Comparison of ENCODE assay signal across 26 mouse cellular contexts in genomic region chr6:84886551-84886950, GRCm38 (mm10).
A peak's percentile ranks its signal among the peaks of the same experiment; 100 is the strongest.
DNase-seq lines count a peak whose midpoint lies in the region; ATAC-seq and TF ChIP-seq lines count a peak whose summit lies in the region.
"Had no signal": no experiment of that assay in that cellular context is flagged by ENCODE, and none has a peak within 500 bp of the region (broad histone marks: within the 10 kb centered on the region; RNA-seq: fewer than 3 reads in every experiment).

No protein-coding gene starts in this region.

- H3K4me3 ChIP-seq in kidney, embryonic 14.5 days (ENCODE audit: low read length), result no peak overlapping the region
- no peak overlapping the region for H3K4me3 ChIP-seq in liver, adult 2 months (ENCODE audit: insufficient read depth, low read depth, low read length)
- no peak overlapping the region for H3K4me3 ChIP-seq in lung, adult 2 months (replicated peaks; ENCODE audit: extremely low read depth, low read depth, low read length)
- no peak overlapping the region for H3K4me3 ChIP-seq in intestine, postnatal 0 days (ENCODE audit: low read depth, low read length)
- H3K4me3 ChIP-seq: heart, embryonic 12.5 days; limb, embryonic 13.5 days; liver, embryonic 13.5 days; megakaryocyte, embryonic 14.5 days; midbrain, embryonic 12.5 days; myocyte; neural tube, embryonic 12.5 days had no signal

- no peaks in the 10 kb centered on the region for H3K79me2 ChIP-seq in liver, adult 2 months (ENCODE audit: control insufficient read depth, insufficient read depth, low read length)

- no peak for TF ChIP-seq CTCF in liver, adult 2 months (IDR thresholded peaks at IDR 0.05; ENCODE audit: low read depth, low read length)
- TF ChIP-seq CTCF in lung, adult 2 months (IDR thresholded peaks at IDR 0.05; ENCODE audit: insufficient read depth, low read length), result no peak
- TF ChIP-seq CTCF in intestine, postnatal 0 days (IDR thresholded peaks at IDR 0.05; ENCODE audit: low read depth), result no peak

- H3K9ac ChIP-seq in kidney, embryonic 14.5 days (ENCODE audit: low read depth, low read length), result no peak overlapping the region
- H3K9ac ChIP-seq in liver, adult 2 months (ENCODE audit: low read depth, low read length), result no peak overlapping the region
- H3K9ac ChIP-seq in intestine, postnatal 0 days (ENCODE audit: low read depth, low read length), result no peak overlapping the region
- H3K9ac ChIP-seq: heart, embryonic 12.5 days; hindbrain, embryonic 14.5 days; limb, embryonic 13.5 days; liver, embryonic 13.5 days; midbrain, embryonic 12.5 days; neural tube, embryonic 12.5 days had no signal

- H3K4me1 ChIP-seq in kidney, embryonic 14.5 days (ENCODE audit: control insufficient read depth, insufficient read depth, low read length), result 0 out of 2 replicates have a peak, but pooled peaks cover 3% of the 10 kb centered on the region
- H3K4me1 ChIP-seq in liver, adult 2 months (ENCODE audit: control insufficient read depth, insufficient read depth, low read length), result peaks cover 4% of the 10 kb centered on the region; the same call in 1 of the 2 replicates
- peaks cover 10% of the 10 kb centered on the region for H3K4me1 ChIP-seq in lung, adult 2 months (ENCODE audit: control insufficient read depth, insufficient read depth, low read length)
- 0 out of 2 replicates have a peak, but pooled peaks cover 3% of the 10 kb centered on the region for H3K4me1 ChIP-seq in intestine, postnatal 0 days (replicated peaks; ENCODE audit: control insufficient read depth, insufficient read depth, low read length)
- H3K4me1 ChIP-seq: midbrain, embryonic 12.5 days; neural tube, embryonic 12.5 days had no signal

- peak; percentile 24 for DNase-seq in kidney, adult 11 months
- peak; percentile 61 for DNase-seq in liver, adult 2 months (ENCODE audit: extremely low read depth, low read depth, low spot score)
- DNase-seq in liver, result no peak
- DNase-seq in lung, postnatal 36 days, result peak; percentile 23
- no peak for DNase-seq in lung, adult 2 months
- DNase-seq: cerebellum, adult 18-20 months; cerebellum, postnatal 10 days; gastrocnemius, postnatal 36 days; liver, embryonic 13.5 days; lung, adult 18-20 months; right cerebral cortex, adult 18-20 months; spleen, adult 18-20 months; thymus, adult 2 months; thymus, postnatal 4 days had no signal

- TF ChIP-seq POLR2A in liver, adult 2 months (IDR thresholded peaks at IDR 0.05; ENCODE audit: extremely low read depth, insufficient read depth, low read length), result no peak
- no peak for TF ChIP-seq POLR2A in lung, adult 2 months (IDR thresholded peaks at IDR 0.05; ENCODE audit: borderline replicate concordance, extremely low read depth, low read depth, low read length)

- no peaks in the 10 kb centered on the region for H3K27me3 ChIP-seq in kidney, embryonic 14.5 days (ENCODE audit: control insufficient read depth, insufficient read depth, low read length)
- H3K27me3 ChIP-seq in liver, adult 2 months (ENCODE audit: control insufficient read depth, insufficient read depth, low read length), result no peaks in the 10 kb centered on the region
- no peaks in the 10 kb centered on the region for H3K27me3 ChIP-seq in intestine, postnatal 0 days (replicated peaks; ENCODE audit: control insufficient read depth, insufficient read depth, low read length)
- H3K27me3 ChIP-seq: heart, embryonic 12.5 days; limb, embryonic 13.5 days; liver, embryonic 13.5 days; megakaryocyte, embryonic 14.5 days; midbrain, embryonic 12.5 days; neural tube, embryonic 12.5 days had no signal

- 72% methylated on average over 3 of the region's 3 CpGs for WGBS in kidney, embryonic 14.5 days
- 28% methylated on average over 3 of the region's 3 CpGs for WGBS in liver, adult 2 months
- 26% methylated on average over 3 of the region's 3 CpGs for WGBS in lung, adult 2 months
- WGBS in intestine, postnatal 0 days, result 17% methylated on average over 3 of the region's 3 CpGs

- no peaks in the 10 kb centered on the region for H3K36me3 ChIP-seq in kidney, embryonic 14.5 days (ENCODE audit: control insufficient read depth, insufficient read depth, low read length)
- H3K36me3 ChIP-seq in liver, adult 2 months (ENCODE audit: control insufficient read depth, insufficient read depth, low read length), result no peaks in the 10 kb centered on the region
- H3K36me3 ChIP-seq in intestine, postnatal 0 days (ENCODE audit: control insufficient read depth, insufficient read depth), result no peaks in the 10 kb centered on the region
- H3K36me3 ChIP-seq: heart, embryonic 12.5 days; limb, embryonic 13.5 days; liver, embryonic 13.5 days; midbrain, embryonic 12.5 days; neural tube, embryonic 12.5 days had no signal

- no peak for ATAC-seq in kidney, embryonic 14.5 days (ENCODE audit: low FRiP score, low TSS enrichment)
- ATAC-seq in intestine, postnatal 0 days, result peak; percentile 81
- no peak for ATAC-seq in erythroid progenitor cell, adult 5-6 weeks (replicated peaks; ENCODE audit: low FRiP score, poor library complexity, severe bottlenecking)
- ATAC-seq: CD4-positive, CD25-positive, alpha-beta regulatory T cell, adult 4 months; forebrain, embryonic 14.5 days had no signal

- H3K4me2 ChIP-seq in kidney, embryonic 14.5 days (replicated peaks; ENCODE audit: low read depth, low read length), result no peak overlapping the region
- no peak overlapping the region for H3K4me2 ChIP-seq in intestine, postnatal 0 days (replicated peaks; ENCODE audit: low read depth)
- H3K4me2 ChIP-seq: heart, embryonic 12.5 days; hindbrain, embryonic 14.5 days; limb, embryonic 13.5 days; liver, embryonic 13.5 days; midbrain, embryonic 12.5 days; neural tube, embryonic 12.5 days had no signal

- H3K27ac ChIP-seq in kidney, embryonic 14.5 days (ENCODE audit: low read depth, low read length), result no peak overlapping the region
- no peak overlapping the region for H3K27ac ChIP-seq in liver, adult 2 months (replicated peaks; ENCODE audit: insufficient read depth, low read depth, low read length)
- no peak overlapping the region for H3K27ac ChIP-seq in intestine, postnatal 0 days (ENCODE audit: low read depth, low read length)
- H3K27ac ChIP-seq: hindbrain, embryonic 14.5 days; limb, embryonic 13.5 days; liver, embryonic 13.5 days; midbrain, embryonic 12.5 days; neural tube, embryonic 12.5 days had no signal

- no peaks in the 10 kb centered on the region for H3K9me3 ChIP-seq in kidney, embryonic 14.5 days (ENCODE audit: control insufficient read depth, low read length)
- H3K9me3 ChIP-seq in intestine, postnatal 0 days (ENCODE audit: control insufficient read depth), result no peaks in the 10 kb centered on the region
- H3K9me3 ChIP-seq: heart, embryonic 12.5 days; limb, embryonic 13.5 days; liver, embryonic 13.5 days; megakaryocyte, embryonic 14.5 days; midbrain, embryonic 12.5 days; neural tube, embryonic 12.5 days had no signal

Comparison
In these comparisons a context has a peak if more than half of its experiments do, and no peak if none do; other contexts are left out.
1. DNase-seq: peak in kidney, adult 11 months (single experiment), liver, adult 2 months (single experiment) and lung, postnatal 36 days (single experiment); none in liver (single experiment) and lung, adult 2 months (single experiment).